Mouse (Mus musculus) heart, postnatal 0 days (tissue): Measurements from ENCODE around the gene Psmd7. TPM values are rescaled to one million over a fixed set of nuclear protein-coding genes. Genes with fewer than 3 reads are reported as not detected.

Source experiments
- ATAC-seq: fragments of 200-750 bp; cut with Nextera tagmentation; 2 replicates; pipeline ENCODE4 v1.8.0; 2017; ENCODE audit warnings: low read depth, moderate number of reproducible peaks, moderate library complexity; ENCODE audit not compliant: insufficient read depth
- DNase-seq: peaks from one replicate; pipeline ENCODE4 v3.0.0-alpha.2; 2016; ENCODE audit warnings: low spot score
- H3K27ac ChIP-seq: fragments of 300-500 bp; sonication (generic); 2 replicates; pipeline ENCODE4 v1.5.1; 2014; ENCODE audit warnings: low read depth, mild to moderate bottlenecking
- H3K27me3 ChIP-seq: fragments of 300-500 bp; sonication (generic); 2 replicates; pipeline ENCODE4 v1.6.1; 2014; ENCODE audit warnings: low read length, mixed read lengths; ENCODE audit not compliant: control insufficient read depth, insufficient read depth
- H3K36me3 ChIP-seq: fragments of 300-500 bp; sonication (generic); replicated peaks from 2 replicates; pipeline ENCODE4 v1.6.1; 2014; ENCODE audit warnings: low read length, mixed read lengths; ENCODE audit not compliant: control insufficient read depth, insufficient read depth
- H3K4me1 ChIP-seq: fragments of 300-500 bp; sonication (generic); 2 replicates; pipeline ENCODE4 v1.6.1; 2014; ENCODE audit warnings: antibody characterized with exemption; ENCODE audit not compliant: control insufficient read depth, insufficient read depth
- H3K4me2 ChIP-seq: fragments of 300-500 bp; sonication (generic); 2 replicates; pipeline ENCODE4 v1.6.1; 2014; ENCODE audit warnings: low read depth, mild to moderate bottlenecking, low read length, moderate library complexity
- H3K4me3 ChIP-seq: fragments of 300-500 bp; sonication (generic); 2 replicates; pipeline ENCODE4 v1.5.1; 2014; ENCODE audit warnings: low read depth, low read length
- H3K9ac ChIP-seq: fragments of 300-500 bp; sonication (generic); replicated peaks from 2 replicates; pipeline ENCODE4 v1.6.1; 2014; ENCODE audit warnings: low read depth, low read length, mixed read lengths
- H3K9me3 ChIP-seq: fragments of 300-500 bp; sonication (generic); replicated peaks from 2 replicates; pipeline ENCODE4 v1.6.1; 2016; ENCODE audit warnings: low read length; ENCODE audit not compliant: control insufficient read depth
- CTCF ChIP-seq: IDR thresholded peaks from 2 replicates; pipeline ENCODE4 v1.5.1; 2016; ENCODE audit warnings: antibody characterized with exemption, control low read depth, low read depth
- EP300 ChIP-seq: IDR thresholded peaks from 2 replicates; pipeline ENCODE4 v1.6.1; 2016; ENCODE audit warnings: antibody characterized with exemption, low read depth
- WGBS: fragments of 180-500 bp; shearing (Covaris S2); extraction: QIAGEN DNeasy Blood & Tissue Kit; methylation state at CpG from one replicate; pipeline ENCODE4 v1.1.7; 2014; 5-methylcytosine and 5-hydroxymethylcytosine counted together
- polyA plus RNA-seq: library from polyadenylated mRNA; unstranded; fragments of >200 nt; fragmentation: Nextera tagmentation; extraction: Ambion mirVana; gene quantifications from 2 replicates; pipeline ENCODE4 v1.2.1, GENCODE M21; 2015
- total RNA-seq: library from RNA; depleted of rRNA; stranded (reverse); fragments of >200 nt; gene quantifications from 2 replicates; pipeline ENCODE4 v1.2.3, GENCODE M21; 2014; ENCODE audit warnings: low replicate concordance

Gene Psmd7
- total and polyA plus RNA-seq, 2 experiments from 2014 or later, result 27.6 to 159 TPM

DNA sequence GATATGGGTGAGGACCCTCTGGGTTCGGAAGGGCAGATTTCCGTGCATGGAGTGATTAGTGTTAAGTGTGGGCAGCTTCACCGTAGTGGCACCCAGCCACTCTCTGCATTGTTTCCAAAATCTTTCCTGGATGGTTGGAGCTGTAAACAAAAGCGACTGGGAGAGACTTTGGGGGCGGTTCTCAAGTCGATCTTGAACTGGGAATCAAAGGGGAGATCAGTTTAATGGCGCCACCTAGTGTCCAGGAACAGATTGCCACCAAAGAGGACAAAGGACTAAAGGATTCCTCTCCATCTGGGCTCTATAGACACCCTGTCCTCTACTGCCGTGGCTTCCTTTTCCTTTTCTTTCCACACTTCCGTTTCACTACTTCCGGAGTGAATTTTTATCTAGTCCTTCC is 11.6 kb downstream of the Psmd7 start:
- peak overlapping the region; percentile 43 for H3K4me2 ChIP-seq
- no peaks in the 10 kb centered on the region for H3K4me1 ChIP-seq
- H3K9me3 ChIP-seq, result no peaks in the 10 kb centered on the region
- H3K36me3 ChIP-seq, result peaks cover 34% of the 10 kb centered on the region
- peak; percentile 85 for TF ChIP-seq CTCF
- no peak for TF ChIP-seq EP300
- DNase-seq, result peak; percentile 87
- WGBS, result 6% methylated on average over 10 of the region's 10 CpGs
- no peak overlapping the region for H3K4me3 ChIP-seq
- H3K9ac ChIP-seq, result no peak overlapping the region
- no peaks in the 10 kb centered on the region for H3K27me3 ChIP-seq
- H3K27ac ChIP-seq, result no peak overlapping the region
- peak; percentile 73 for ATAC-seq

DNA sequence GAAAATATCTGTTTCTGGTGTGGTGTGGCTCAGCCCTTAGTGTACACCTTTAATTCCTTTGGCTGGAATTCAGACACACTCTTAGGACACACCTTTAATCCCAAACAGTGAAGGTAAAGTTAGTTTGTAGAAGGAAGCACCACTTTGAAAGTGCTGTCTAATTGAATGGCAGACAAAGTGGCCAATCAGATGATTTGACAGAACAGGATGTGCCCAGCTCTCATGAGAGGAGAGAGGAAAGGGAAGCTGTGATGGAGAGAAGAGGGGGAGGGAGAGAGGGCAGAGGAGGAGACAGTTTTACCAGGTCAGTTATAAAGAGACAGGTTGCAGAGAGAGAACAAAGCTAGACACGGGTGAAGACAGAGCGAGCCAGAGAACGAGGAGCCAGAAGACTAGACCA is 13.5 kb downstream of the Psmd7 start:
- no peak overlapping the region for H3K27ac ChIP-seq
- no peak for TF ChIP-seq CTCF
- TF ChIP-seq EP300, result no peak
- H3K9me3 ChIP-seq, result no peaks in the 10 kb centered on the region
- peaks cover 15% of the 10 kb centered on the region for H3K36me3 ChIP-seq
- no peak overlapping the region for H3K4me3 ChIP-seq
- WGBS, result 84% methylated on average over 3 of the region's 3 CpGs
- DNase-seq (no peak), ATAC-seq (no peak)
- H3K4me2 ChIP-seq, result no peak overlapping the region
- H3K9ac ChIP-seq, result no peak overlapping the region
- H3K4me1 ChIP-seq, result no peaks in the 10 kb centered on the region
- no peaks in the 10 kb centered on the region for H3K27me3 ChIP-seq

DNA sequence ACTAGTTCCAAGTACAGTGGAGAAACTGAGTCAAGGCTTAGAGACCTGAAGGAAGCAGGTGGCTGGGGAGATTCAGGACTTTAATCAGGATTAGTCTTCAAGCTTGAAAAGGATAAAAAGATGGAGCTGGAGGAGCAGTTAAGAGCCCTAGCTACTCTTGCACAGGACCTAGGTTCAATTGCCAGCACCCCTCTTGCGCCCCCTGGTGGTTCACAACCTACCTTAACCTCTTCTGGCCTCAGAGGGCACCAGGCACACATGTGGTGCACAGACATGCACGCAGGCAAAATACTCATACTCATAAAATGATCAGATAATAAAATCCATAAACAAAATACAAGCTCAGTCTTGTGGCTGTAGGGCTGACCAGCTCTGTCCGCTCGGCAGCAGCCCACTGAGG is 15.8 kb downstream of the Psmd7 start:
- H3K4me1 ChIP-seq, result no peaks in the 10 kb centered on the region
- no peaks in the 10 kb centered on the region for H3K9me3 ChIP-seq
- no peaks in the 10 kb centered on the region for H3K27me3 ChIP-seq
- no peak overlapping the region for H3K27ac ChIP-seq
- 54% methylated on average over 4 of the region's 4 CpGs for WGBS
- no peak for DNase-seq
- no peak overlapping the region for H3K4me3 ChIP-seq
- TF ChIP-seq EP300, result no peak
- TF ChIP-seq CTCF, result peak; percentile 74
- ATAC-seq, result no peak; the same call in 1 of the 2 replicates
- no peak overlapping the region for H3K4me2 ChIP-seq
- no peaks in the 10 kb centered on the region for H3K36me3 ChIP-seq
- no peak overlapping the region for H3K9ac ChIP-seq

DNA sequence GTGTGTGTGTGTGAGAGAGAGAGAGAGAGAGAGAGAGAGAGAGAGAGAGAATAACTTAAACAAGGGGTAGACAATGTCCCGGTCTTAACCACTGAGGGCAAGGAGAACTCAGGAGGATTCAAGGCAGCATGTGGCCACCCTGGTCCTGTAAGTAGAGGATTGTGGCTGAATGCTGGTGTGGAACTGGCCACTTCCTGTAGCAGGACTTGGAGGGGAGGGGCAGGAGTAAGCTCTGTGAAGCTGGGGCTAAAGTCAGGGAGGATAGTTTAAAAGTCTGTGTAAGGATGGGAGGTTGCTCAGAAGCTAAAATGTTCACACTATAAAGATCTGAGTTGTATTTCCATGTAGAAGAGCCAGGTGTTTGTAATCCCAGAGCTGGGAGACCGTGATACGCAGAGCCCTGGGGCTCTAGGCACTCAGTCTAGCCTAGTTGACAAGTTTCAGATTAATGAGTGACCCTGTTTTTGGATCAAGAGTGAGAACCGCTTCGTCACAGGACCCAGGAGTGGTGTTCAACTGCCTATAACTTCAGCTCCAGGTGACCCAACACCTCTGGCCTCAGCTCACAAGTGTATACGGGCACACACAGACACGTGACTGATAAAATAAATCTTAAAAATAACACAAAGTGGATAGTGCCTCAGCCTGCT is 16.7 kb downstream of the Psmd7 start:
- Histone ChIP-seq H3K27me3 (no peaks in the 10 kb centered on the region), H3K4me3 (no peak overlapping the region), H3K36me3 (no peaks in the 10 kb centered on the region), H3K9ac (no peak overlapping the region), H3K9me3 (no peaks in the 10 kb centered on the region), H3K27ac (no peak overlapping the region), H3K4me1 (no peaks in the 10 kb centered on the region), H3K4me2 (no peak overlapping the region)
- no peak for ATAC-seq
- TF ChIP-seq CTCF (no peak), EP300 (no peak)
- no peak for DNase-seq
- 75% methylated on average over 7 of the region's 7 CpGs for WGBS

DNA sequence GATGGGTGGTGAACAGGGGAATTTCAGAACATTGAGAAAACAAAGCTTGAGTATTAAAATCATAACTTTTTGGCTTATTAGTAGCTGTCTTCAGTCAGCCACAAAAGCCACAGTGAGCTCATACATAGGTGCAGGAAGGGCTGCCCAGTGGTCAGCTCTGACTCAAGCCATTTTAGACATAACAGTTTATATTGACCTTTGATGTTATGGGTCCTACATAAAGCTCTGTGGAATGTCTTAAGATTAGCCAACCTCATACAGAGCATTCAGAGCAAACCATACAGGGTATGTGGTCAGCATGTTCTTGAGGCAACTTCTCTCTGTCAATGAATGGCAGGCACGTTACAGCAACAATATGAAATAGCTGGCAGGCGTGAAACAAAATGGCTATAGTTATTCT is 17.2 kb downstream of the Psmd7 start:
- TF ChIP-seq EP300 (no peak), CTCF (no peak)
- Histone ChIP-seq H3K4me1 (no peaks in the 10 kb centered on the region), H3K4me3 (no peak overlapping the region), H3K27ac (no peak overlapping the region), H3K4me2 (no peak overlapping the region), H3K9ac (no peak overlapping the region), H3K27me3 (no peaks in the 10 kb centered on the region), H3K36me3 (no peaks in the 10 kb centered on the region), H3K9me3 (no peaks in the 10 kb centered on the region)
- no peak for ATAC-seq
- no peak for DNase-seq
- 80% methylated on average over 2 of the region's 2 CpGs for WGBS

DNA sequence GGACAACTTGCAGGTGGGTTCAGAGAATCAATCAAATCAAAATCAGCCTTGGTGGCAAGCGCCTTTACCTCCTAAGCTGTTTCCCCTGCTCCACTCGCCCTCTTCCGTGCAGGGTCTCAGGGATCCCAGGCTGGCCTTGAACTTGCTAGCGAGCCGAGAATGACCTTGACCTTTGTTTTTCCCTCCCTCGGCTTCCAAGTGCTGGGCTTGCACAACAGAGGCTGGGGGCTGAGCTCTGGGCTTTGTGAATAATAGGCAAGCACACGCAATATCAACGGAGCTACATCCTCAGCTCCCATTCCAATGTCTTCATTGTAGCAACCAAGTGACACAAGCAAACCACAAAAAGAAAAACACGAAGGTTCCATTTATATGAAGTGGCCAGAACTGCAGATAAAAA is 26.1 kb downstream of the Psmd7 start:
- Histone ChIP-seq H3K4me1 (no peaks in the 10 kb centered on the region), H3K36me3 (0 out of 2 replicates have a peak, but pooled peaks cover 4% of the 10 kb centered on the region), H3K4me3 (no peak overlapping the region), H3K9ac (no peak overlapping the region), H3K27ac (no peak overlapping the region), H3K9me3 (no peaks in the 10 kb centered on the region), H3K27me3 (no peaks in the 10 kb centered on the region), H3K4me2 (no peak overlapping the region)
- DNase-seq (no peak), ATAC-seq (no peak)
- no peak for TF ChIP-seq CTCF
- TF ChIP-seq EP300, result no peak
- 72% methylated on average over 9 of the region's 9 CpGs for WGBS
